Mouse (Mus musculus): ENCODE results near the gene Pnmt. TPM values are rescaled to one million over a fixed set of nuclear protein-coding genes. Genes with fewer than 3 reads are reported as not detected.

Pnmt gene
- total RNA-seq, 1 experiment from 2014 or later, result not detected

GRCm38 (mm10) chr11:98409341-98409822 is 23.1 kb downstream of the Pnmt start:
- ATAC-seq (replicated peaks; ENCODE audit: low read depth, poor library complexity, severe bottlenecking), result no peak

DNA sequence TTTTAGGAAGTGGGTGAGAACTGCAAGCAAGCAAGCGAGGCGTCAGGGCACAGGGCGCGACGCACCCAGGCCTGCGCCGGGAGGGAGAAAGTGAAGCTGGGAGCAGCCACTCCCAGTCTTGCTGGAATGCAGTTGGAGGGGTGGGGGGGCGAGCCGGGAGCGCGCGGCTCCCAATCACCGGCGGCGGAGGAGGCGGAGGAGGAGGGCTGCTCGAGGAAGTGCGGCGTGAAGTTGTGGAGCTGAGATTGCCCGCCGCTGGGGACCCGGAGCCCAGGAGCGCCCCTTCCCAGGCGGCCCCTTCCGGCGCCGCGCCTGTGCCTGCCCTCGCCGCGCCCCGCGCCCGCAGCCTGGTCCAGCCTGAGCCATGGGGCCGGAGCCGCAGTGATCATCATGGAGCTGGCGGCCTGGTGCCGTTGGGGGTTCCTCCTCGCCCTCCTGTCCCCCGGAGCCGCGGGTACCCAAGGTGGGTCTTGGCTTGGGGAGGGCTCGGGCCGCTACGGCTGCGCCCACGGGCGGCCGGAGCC is 26.1 kb downstream of the Pnmt start, which contains the start of gene Erbb2:
Gene Erbb2 (plus strand): TSS at position 198 of the 524 bp plus-strand sequence.
- ATAC-seq (replicated peaks; ENCODE audit: low read depth, poor library complexity, severe bottlenecking), result no peak

- ATAC-seq (replicated peaks; ENCODE audit: low read depth, poor library complexity, severe bottlenecking), result no peak
Observed at GRCm38 (mm10) chr11:98412797-98413301, 26.6 kb downstream of the Pnmt start.

DNA sequence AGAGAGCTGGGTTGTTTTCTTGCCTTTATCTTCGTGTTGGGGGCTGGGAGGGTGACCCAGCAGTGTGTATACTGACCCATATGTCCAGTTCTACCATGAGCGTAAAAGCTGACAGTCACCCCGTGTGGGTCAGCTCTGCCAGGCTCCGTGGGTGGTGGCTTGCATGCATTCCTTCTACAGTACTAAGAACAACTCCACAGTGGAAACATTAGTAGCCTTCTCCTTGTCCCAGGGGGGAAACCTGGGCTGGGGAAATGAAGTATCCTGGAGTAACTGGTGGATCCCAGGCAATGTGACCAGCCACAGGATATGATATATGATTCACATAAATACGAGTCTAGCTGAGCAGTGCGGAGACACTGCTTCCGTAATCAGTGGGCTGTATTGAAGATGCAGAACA is 27.5 kb downstream of the Pnmt start:
- no peak for ATAC-seq (replicated peaks; ENCODE audit: low read depth, poor library complexity, severe bottlenecking)

- 0 out of 2 replicates have a peak, but pooled peaks have one; percentile 5 for ATAC-seq (replicated peaks; ENCODE audit: low read depth, poor library complexity, severe bottlenecking)
Observed at GRCm38 (mm10) chr11:98414162-98414561, 27.9 kb downstream of the Pnmt start.

DNA sequence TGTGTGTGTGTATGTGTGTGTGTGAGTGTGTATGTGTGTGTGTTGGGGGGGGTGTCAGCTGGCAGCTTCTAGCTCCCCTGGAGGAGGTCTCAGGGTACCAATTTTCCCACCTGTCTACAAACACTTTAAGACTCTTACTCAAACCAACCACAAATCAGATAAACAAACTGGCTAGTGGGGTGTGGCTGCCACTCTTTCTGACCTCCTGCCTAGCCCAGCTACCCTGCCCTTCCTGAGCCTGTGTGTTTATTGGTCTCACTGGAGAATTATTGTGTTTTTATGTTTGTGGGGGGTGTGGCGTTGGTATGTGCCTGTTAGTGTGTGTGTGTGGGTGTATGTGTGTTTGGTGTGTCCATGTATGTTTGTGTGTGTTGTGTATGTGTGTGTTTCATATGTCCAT is 30.8 kb downstream of the Pnmt start:
- ATAC-seq (replicated peaks; ENCODE audit: low read depth, poor library complexity, severe bottlenecking), result no peak

- ATAC-seq (replicated peaks; ENCODE audit: low read depth, poor library complexity, severe bottlenecking), result no peak
Observed at GRCm38 (mm10) chr11:98418273-98418672, 32.0 kb downstream of the Pnmt start.

GRCm38 (mm10) chr11:98418939-98419547 is 32.8 kb downstream of the Pnmt start:
- no peak for ATAC-seq (replicated peaks; ENCODE audit: low read depth, poor library complexity, severe bottlenecking)

- ATAC-seq (replicated peaks; ENCODE audit: low read depth, poor library complexity, severe bottlenecking), result no peak
Observed at GRCm38 (mm10) chr11:98426592-98426991, 40.3 kb downstream of the Pnmt start.

DNA sequence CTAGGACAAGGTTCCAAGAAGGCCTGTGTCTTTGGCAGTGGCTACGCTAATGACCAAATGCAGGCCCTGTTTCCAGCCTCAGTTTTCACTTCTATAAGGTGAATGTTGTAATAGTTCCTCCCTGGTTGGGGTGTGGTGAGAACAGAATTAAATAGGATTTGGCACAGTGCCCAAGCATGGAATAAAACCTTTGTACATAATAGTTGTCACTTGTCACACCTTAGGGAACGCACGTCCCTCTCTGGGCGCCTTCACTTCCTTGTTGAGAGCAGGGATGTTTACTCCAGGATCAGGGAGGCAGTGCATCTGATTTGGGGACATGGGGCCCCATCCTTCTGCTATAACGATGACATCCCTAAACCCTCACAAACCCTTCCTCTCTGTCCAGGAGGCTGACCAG is 42.2 kb downstream of the Pnmt start:
- no peak for ATAC-seq (replicated peaks; ENCODE audit: low read depth, poor library complexity, severe bottlenecking)

DNA sequence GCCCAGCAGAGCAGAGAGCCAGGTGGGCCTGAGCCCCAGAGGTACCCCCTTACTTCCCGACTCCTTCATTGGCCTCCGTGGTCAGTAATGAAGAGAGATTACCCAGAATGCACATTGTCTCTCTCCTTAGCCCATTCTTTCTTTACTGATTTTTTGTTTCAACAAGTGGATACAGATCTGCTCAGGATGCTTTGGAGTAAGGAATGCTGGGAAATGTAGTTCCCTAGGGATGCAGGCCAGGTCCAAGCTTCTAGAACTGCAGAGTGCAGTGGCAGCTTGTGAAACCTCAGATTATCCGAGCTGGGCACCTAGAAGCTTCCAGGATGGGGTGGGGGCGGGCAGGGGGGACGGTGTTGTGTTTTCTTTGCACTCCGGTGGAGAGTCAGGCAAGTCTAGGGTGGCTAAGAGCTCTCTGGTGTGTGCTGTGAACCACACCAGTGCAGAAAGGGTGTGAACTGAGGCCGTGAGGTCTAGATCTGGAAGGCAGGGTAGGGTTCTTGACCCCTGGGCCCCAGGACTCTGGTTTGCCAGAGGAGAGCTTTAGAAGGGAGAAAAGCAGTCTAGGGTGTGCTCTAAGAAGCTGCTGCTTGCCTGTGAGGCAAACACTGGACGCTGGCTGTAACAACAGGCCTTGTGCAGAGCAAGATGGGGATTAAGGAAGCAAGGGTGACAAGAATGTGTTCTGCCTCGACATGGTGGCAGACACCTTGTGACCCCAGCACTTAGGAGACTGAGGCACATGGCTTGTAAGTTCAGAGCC is 45.7 kb downstream of the Pnmt start:
- ATAC-seq (replicated peaks; ENCODE audit: low read depth, poor library complexity, severe bottlenecking), result no peak

GRCm38 (mm10) chr11:98435723-98436122 is 49.5 kb downstream of the Pnmt start:
- ATAC-seq (replicated peaks; ENCODE audit: low read depth, poor library complexity, severe bottlenecking), result no peak

GRCm38 (mm10) chr11:98437441-98437840 is 51.2 kb downstream of the Pnmt start:
- ATAC-seq (replicated peaks; ENCODE audit: low read depth, poor library complexity, severe bottlenecking), result no peak

Other genes starting within 250 kb of the Pnmt start
- gene Fbxl20, start 236.0 kb upstream of the Pnmt start, total RNA-seq (2017), result 13.2 and 14.1 TPM in 2 replicates
- 53.2 and 58.4 TPM in 2 replicates for gene Med1, start 193.2 kb upstream of the Pnmt start, total RNA-seq (2017)
- 59.3 and 67.3 TPM in 2 replicates for gene Cdk12, start 183.4 kb upstream of the Pnmt start, total RNA-seq (2017)
- gene Neurod2, start 56.8 kb upstream of the Pnmt start, total RNA-seq (2017), result not detected in 2 replicates
- gene Ppp1r1b, start 38.0 kb upstream of the Pnmt start, total RNA-seq (2017), result not detected in 2 replicates
- gene Stard3, start 28.1 kb upstream of the Pnmt start, total RNA-seq (2017), result 10.2 and 14.2 TPM in 2 replicates
- not detected in 2 replicates for gene Tcap, start 2.6 kb upstream of the Pnmt start, total RNA-seq (2017)
- 0.34 and 4.8 TPM in 2 replicates for gene Pgap3, start 14.0 kb downstream of the Pnmt start, total RNA-seq (2017)
- gene Erbb2, start 26.0 kb downstream of the Pnmt start, total RNA-seq (2017), result not detected in 2 replicates
- gene Mien1, start 52.5 kb downstream of the Pnmt start, total RNA-seq (2017), result 16.1 and 24.4 TPM in 2 replicates
- not detected in 2 replicates for gene Grb7, start 59.9 kb downstream of the Pnmt start, total RNA-seq (2017)
- gene Ikzf3, start 159.6 kb downstream of the Pnmt start, total RNA-seq (2017), result 0.15 TPM in 1 of 2 replicates, not detected in the other
- 0.59 and 2.8 TPM in 2 replicates for gene Zpbp2, start 164.6 kb downstream of the Pnmt start, total RNA-seq (2017)
- 17.9 and 19.2 TPM in 2 replicates for gene Ormdl3, start 200.9 kb downstream of the Pnmt start, total RNA-seq (2017)
- gene Lrrc3c, start 211.8 kb downstream of the Pnmt start, total RNA-seq (2017), result not detected in 2 replicates
- gene Gm12355, start 239.2 kb downstream of the Pnmt start, total RNA-seq (2017), result 5.8 and 9.3 TPM in 2 replicates
- not detected in 2 replicates for gene Gsdma3, start 239.9 kb downstream of the Pnmt start, total RNA-seq (2017)